8 mouse cellular contexts compared by ENCODE assay signal in the genomic region with DNA sequence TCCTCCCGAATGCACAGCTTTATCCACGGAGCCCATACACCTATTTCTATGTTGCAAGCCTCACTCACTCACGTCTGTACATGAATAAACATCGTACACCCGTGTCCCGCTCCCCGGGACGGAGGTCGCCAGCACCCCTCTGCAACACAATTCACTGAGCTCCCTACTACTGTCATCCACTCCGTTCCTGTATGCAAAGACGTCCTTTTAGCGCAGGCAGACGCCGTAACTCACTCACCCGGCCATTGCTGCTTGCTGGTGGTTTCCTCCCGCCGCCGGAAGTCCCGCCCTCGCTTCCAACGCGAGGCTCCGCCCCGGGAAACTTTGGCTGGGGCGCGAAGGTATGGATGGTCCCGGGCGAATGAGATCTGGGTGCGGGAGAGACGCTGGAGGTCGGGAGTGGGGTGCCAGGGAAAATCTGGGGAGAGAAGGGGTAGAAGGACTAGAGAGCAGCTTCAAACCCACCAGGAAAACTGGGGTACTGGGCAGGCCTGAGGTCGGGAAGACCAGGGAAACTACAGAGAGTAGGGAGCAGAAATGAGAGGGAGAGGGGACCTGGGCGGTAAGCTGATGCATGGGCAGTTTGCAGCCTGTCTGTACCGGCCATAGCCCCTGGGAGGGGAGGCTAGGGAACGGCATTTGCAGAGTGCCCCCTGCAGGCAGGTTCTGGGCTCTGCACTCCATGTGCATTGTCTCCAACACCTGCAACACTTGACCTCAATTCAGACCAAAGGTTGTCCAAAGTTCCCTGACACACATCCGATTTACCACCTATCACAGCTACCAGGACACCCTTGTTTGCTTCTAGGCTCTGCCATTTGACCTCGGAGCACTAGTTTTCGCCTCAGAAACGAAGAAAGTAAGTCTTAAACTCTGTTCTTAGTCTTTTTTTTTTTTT. TPM values are rescaled to one million over a fixed set of nuclear protein-coding genes. Genes with fewer than 3 reads are reported as not detected.
DNase-seq lines count a peak whose midpoint lies in the region; ATAC-seq lines count a peak whose summit lies in the region.

TSS of gene Mrm2 (minus strand) at position 284 of the 898 bp plus-strand sequence.

- peaks cover 30% of the 10 kb centered on the region for H3K36me3 ChIP-seq in heart, embryonic 14.5 days (ENCODE audit: control insufficient read depth, insufficient read depth, low read length)
- H3K36me3 ChIP-seq in liver, embryonic 12.5 days: peaks cover 50% of the 10 kb centered on the region
- H3K36me3 ChIP-seq in splenic B cell, adult 2 months (ENCODE audit: control insufficient read depth, insufficient read depth, low read length, poor library complexity, severe bottlenecking): no peaks in the 10 kb centered on the region; the same call in 1 of the 2 replicates

- H3K27ac ChIP-seq in heart, embryonic 14.5 days (replicated peaks in 1 of 2; ENCODE audit: control insufficient read depth in 1 of 2, insufficient read depth in 1 of 2, low read depth in 2 of 2, low read length in 2 of 2): peak within 1 kb of the TSS; percentile 85 to 86
- peak within 1 kb of the TSS; percentile 91 for H3K27ac ChIP-seq in liver, embryonic 12.5 days

- WGBS in heart, embryonic 14.5 days: 1% methylated on average over 39 of the region's 39 CpGs
- WGBS in liver, embryonic 12.5 days (ENCODE audit: insufficient replicate concordance): under 1% methylated on average over 39 of the region's 39 CpGs

- peak within 1 kb of the TSS; percentile 97 for H3K4me2 ChIP-seq in heart, embryonic 14.5 days (ENCODE audit: low read length)
- H3K4me2 ChIP-seq in liver, embryonic 12.5 days: peak within 1 kb of the TSS; percentile 87

- H3K4me1 ChIP-seq in heart, embryonic 14.5 days (ENCODE audit: control insufficient read depth in 2 of 2, insufficient read depth in 2 of 2, low read length in 2 of 2): peaks cover 8 to 10% of the 10 kb centered on the region in 2 experiments
- peaks cover 28% of the 10 kb centered on the region for H3K4me1 ChIP-seq in liver, embryonic 12.5 days

- DNase-seq in c-Kit-negative CD71-positive TER-119-positive erythroid progenitor cells, embryonic 14.5 days (ENCODE audit: low read depth, low spot score): peak; percentile 77
- DNase-seq in fibroblast of lung, adult 2 months (ENCODE audit: low read depth): peak; percentile 34
- DNase-seq in kidney, postnatal 10 days: peak; percentile 91
- peak; percentile 85 for DNase-seq in naive thymus-derived CD4-positive, alpha-beta T cell, adult 2 months (ENCODE audit: low read depth)
- DNase-seq in splenic B cell, adult 2 months (ENCODE audit: low read depth, low spot score): peak; percentile 83

- H3K4me3 ChIP-seq in heart, embryonic 14.5 days (ENCODE audit: control insufficient read depth in 1 of 2, insufficient read depth in 1 of 2, low read depth in 1 of 2, low read length in 2 of 2): peak within 1 kb of the TSS; percentile 80 to 82
- H3K4me3 ChIP-seq in liver, embryonic 12.5 days: peak within 1 kb of the TSS; percentile 72

- peak within 1 kb of the TSS; percentile 90 for H3K9ac ChIP-seq in heart, embryonic 14.5 days (ENCODE audit: low read length)
- peak within 1 kb of the TSS; percentile 80 for H3K9ac ChIP-seq in liver, embryonic 12.5 days

- ATAC-seq in CD4-positive, CD25-positive, alpha-beta regulatory T cell, adult 4 months: peak; percentile 98
- peak; percentile 62 for ATAC-seq in heart, embryonic 14.5 days (ENCODE audit: insufficient number of reproducible peaks, insufficient read depth, low FRiP score, low read depth)
- ATAC-seq in liver, embryonic 12.5 days: peak; percentile 86

- H3K9me3 ChIP-seq in heart, embryonic 14.5 days (ENCODE audit: control insufficient read depth, low read length): no peaks in the 10 kb centered on the region
- no peaks in the 10 kb centered on the region for H3K9me3 ChIP-seq in liver, embryonic 12.5 days (replicated peaks)

- no peaks in the 10 kb centered on the region for H3K27me3 ChIP-seq in heart, embryonic 14.5 days (ENCODE audit: control insufficient read depth, insufficient read depth, low read length)
- H3K27me3 ChIP-seq in liver, embryonic 12.5 days (replicated peaks): no peaks in the 10 kb centered on the region
- no peaks in the 10 kb centered on the region for H3K27me3 ChIP-seq in splenic B cell, adult 2 months (ENCODE audit: control insufficient read depth, insufficient read depth, low read length, poor library complexity, severe bottlenecking)

RNA-seq across cellular contexts. Expression of gene Mrm2, which starts in this region (rescaled TPM):
- polyA plus RNA-seq in CD4-positive, CD25-positive, alpha-beta regulatory T cell, adult 4 months (2017; shearing (Covaris generic)): 10 to 100 TPM; 10.6 to 14.9 TPM
- polyA plus RNA-seq in heart, embryonic 14.5 days (2014; fragmentation: Nextera tagmentation; extraction: Ambion mirVana): 14.7 and 16.0 TPM in 2 replicates
- polyA plus RNA-seq in liver, embryonic 12.5 days (2016; fragmentation: Nextera tagmentation; extraction: Ambion mirVana): 12.0 and 14.7 TPM in 2 replicates

Comparison
In these comparisons a context has a peak if more than half of its experiments do, and no peak if none do; other contexts are left out.
1. Peak in every context shown above with its lines: DNase-seq, ATAC-seq, H3K4me3 ChIP-seq and H3K27ac ChIP-seq.
2. DNase-seq: peak in every context shown above with its lines; median percentile 91 in kidney, postnatal 10 days; 85 in naive thymus-derived CD4-positive, alpha-beta T cell, adult 2 months; 83 in splenic B cell, adult 2 months; 77 in c-Kit-negative CD71-positive TER-119-positive erythroid progenitor cells, embryonic 14.5 days; 34 in fibroblast of lung, adult 2 months.